Mouse (Mus musculus): ENCODE measurements around the gene Iars. TPM values are rescaled to one million over a fixed set of nuclear protein-coding genes. Genes with fewer than 3 reads are reported as not detected.

Gene Iars
- 10 to 100 TPM; 58.9 to 64.4 TPM for total RNA-seq (2021)

- peak; percentile 99 for DNase-seq
Measured at GRCm38 (mm10) chr13:49681351-49682232, at the start of gene Iars. Gene Iars (plus strand): TSS chr13:49682100.

- DNase-seq, result no peak
Measured at GRCm38 (mm10) chr13:49639965-49640364, 41.9 kb upstream of the Iars start.

- DNase-seq, result no peak
Measured at GRCm38 (mm10) chr13:49642650-49643049, 39.2 kb upstream of the Iars start.

- no peak for DNase-seq
Measured at GRCm38 (mm10) chr13:49643669-49644362, 38.1 kb upstream of the Iars start.

GRCm38 (mm10) chr13:49644731-49645529 is 37.0 kb upstream of the Iars start:
- DNase-seq, result peak; percentile 19

GRCm38 (mm10) chr13:49646019-49646418 is 35.9 kb upstream of the Iars start:
- DNase-seq, result no peak

GRCm38 (mm10) chr13:49651136-49651535 is 30.8 kb upstream of the Iars start:
- no peak for DNase-seq

GRCm38 (mm10) chr13:49651781-49652351 is 30.0 kb upstream of the Iars start:
- no peak for DNase-seq

GRCm38 (mm10) chr13:49652481-49653179 is 29.3 kb upstream of the Iars start, which contains the start of the genes Cenpp and Nol8:
Gene Cenpp (minus strand): TSS chr13:49652785.
Gene Nol8 (plus strand): TSS chr13:49653078.
- peak; percentile 100 for DNase-seq

- no peak for DNase-seq
Measured at GRCm38 (mm10) chr13:49653180-49653541, 28.7 kb upstream of the Iars start.

GRCm38 (mm10) chr13:49677793-49678192 is 4.1 kb upstream of the Iars start:
- DNase-seq, result no peak

GRCm38 (mm10) chr13:49682233-49682846 is 440 bp downstream of the Iars start:
- no peak for DNase-seq

- DNase-seq, result no peak
Measured at GRCm38 (mm10) chr13:49684266-49684665, 2.4 kb downstream of the Iars start.

GRCm38 (mm10) chr13:49691056-49691455 is 9.2 kb downstream of the Iars start:
- DNase-seq, result no peak

- DNase-seq, result no peak
Measured at GRCm38 (mm10) chr13:49703216-49703779, 21.4 kb downstream of the Iars start.

- no peak for DNase-seq
Measured at GRCm38 (mm10) chr13:49706032-49706690, 24.3 kb downstream of the Iars start.

- no peak for DNase-seq
Measured at GRCm38 (mm10) chr13:49708311-49708710, 26.4 kb downstream of the Iars start.

GRCm38 (mm10) chr13:49712047-49712721 is 30.3 kb downstream of the Iars start:
- DNase-seq, result no peak

GRCm38 (mm10) chr13:49719310-49719709 is 37.4 kb downstream of the Iars start:
- no peak for DNase-seq

GRCm38 (mm10) chr13:49736430-49736829 is 54.5 kb downstream of the Iars start:
- no peak for DNase-seq

Measured in heart, postnatal 4 days (tissue).